Mouse (Mus musculus) left cerebral cortex, adult 2 months (tissue): ENCODE results near the gene Keap1. TPM values are rescaled to one million over a fixed set of nuclear protein-coding genes. Genes with fewer than 3 reads are reported as not detected.
"Not testable (repeated sequence)": the region's sequence is repeated elsewhere in the genome, so short reads cannot be mapped to it uniquely, and the experiment has no call there.

Experiments used
- DNase-seq, 2 experiments: peaks; one replicate each; pipeline ENCODE4 v3.0.0; 2021 to 2022; ENCODE audit warnings: low spot score in 2 of 2, mixed read lengths in 1 of 2; ENCODE audit errors: extremely low spot score in 1 of 2
- H3K27ac ChIP-seq: fragments of 200-600 bp; 2 replicates; pipeline ENCODE4 v1.8.1; 2022
- H3K4me3 ChIP-seq: fragments of 200-600 bp; 2 replicates; pipeline ENCODE4 v1.8.1; 2022
- CTCF ChIP-seq: fragments of 200-600 bp; IDR thresholded peaks from 2 replicates; pipeline ENCODE4 v1.8.1; 2022; ENCODE audit warnings: antibody characterized with exemption, mild to moderate bottlenecking, moderate library complexity
- intact Hi-C: fragments of 180-260 bp; cut with DNase I; formaldehyde crosslinking; loops from one replicate; pipeline ENCODE4 v1.15.1; 2025
- total RNA-seq, 2 experiments: library from RNA; stranded (reverse); gene quantifications; 2 replicates each; pipeline ENCODE4 v1.2.3; 2021

The Keap1 gene
- total RNA-seq, 2 experiments from 2014 or later, result 53.0 to 53.7 TPM

- no peak for TF ChIP-seq CTCF
- intact Hi-C loops, result no loop called here
- H3K4me3 ChIP-seq, result no peak overlapping the region
- no peak overlapping the region for H3K27ac ChIP-seq
- no peak for DNase-seq
Observed at GRCm38 (mm10) chr9:21274336-21274735, 35.2 kb upstream of the Keap1 start.

DNA sequence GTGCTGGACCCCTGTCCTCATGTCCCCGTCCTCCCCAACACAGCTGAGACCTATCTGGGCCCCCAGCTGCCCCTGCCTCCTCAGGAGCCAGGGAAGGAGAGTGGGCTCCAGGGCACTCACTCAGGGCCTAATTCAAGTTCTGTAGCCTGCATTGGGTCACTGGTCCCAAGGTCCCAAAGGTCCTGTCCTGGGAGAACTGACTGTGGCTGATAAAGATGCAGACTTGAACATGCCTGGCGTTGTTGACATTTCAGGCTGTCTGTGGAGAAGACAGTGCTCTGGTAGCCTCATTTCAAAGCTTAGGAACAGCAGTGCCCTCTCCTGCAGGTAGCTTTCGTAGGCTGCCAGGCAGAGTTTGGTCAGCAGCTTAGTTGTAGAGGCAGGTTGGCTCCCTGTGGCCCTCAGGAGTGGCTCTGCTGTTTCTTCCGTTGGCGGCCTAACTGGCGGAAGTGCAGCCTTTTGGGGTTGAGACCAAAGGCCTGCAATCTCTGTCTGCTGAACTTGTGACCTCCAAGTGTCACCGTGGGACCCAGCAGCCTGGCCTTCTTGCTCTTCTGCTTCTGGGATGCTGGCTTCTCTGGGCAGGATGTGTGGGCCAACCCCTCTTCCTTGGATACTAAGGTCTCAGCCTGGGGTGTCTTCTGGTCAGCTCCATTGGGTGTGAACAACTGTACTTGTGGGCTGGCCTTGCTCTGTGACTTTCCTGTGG, 34.5 kb upstream of the Keap1 start:
- no peak for DNase-seq
- TF ChIP-seq CTCF, result no peak
- intact Hi-C loops, result no loop called here

DNA sequence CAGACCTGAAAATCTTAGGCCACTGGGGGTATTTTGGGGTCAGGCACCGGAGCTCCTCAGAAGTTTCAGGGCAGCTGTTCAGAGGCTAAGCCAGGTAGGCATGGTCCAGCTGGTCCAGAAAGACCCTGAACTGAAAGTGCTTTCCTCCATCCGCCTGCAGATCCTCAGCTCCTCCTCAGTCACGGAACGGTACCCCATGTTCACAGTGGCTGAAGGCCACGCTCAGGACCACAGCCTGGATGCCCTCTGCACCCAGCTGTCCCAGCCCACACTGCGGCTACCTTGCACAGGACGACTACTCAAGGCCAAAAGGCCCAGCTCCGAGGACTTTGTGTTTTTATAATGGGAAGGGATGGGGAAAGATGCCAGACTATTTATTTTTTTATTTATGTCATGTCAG, 33.9 kb upstream of the Keap1 start:
- DNase-seq, result no peak
- no peak for TF ChIP-seq CTCF
- no peak overlapping the region for H3K4me3 ChIP-seq
- intact Hi-C loops, result no loop called here
- H3K27ac ChIP-seq, result no peak overlapping the region

More for the DNA sequence above, 34.5 kb upstream of the Keap1 start:
- H3K27ac ChIP-seq, result no peak overlapping the region
- H3K4me3 ChIP-seq, result no peak overlapping the region

DNA sequence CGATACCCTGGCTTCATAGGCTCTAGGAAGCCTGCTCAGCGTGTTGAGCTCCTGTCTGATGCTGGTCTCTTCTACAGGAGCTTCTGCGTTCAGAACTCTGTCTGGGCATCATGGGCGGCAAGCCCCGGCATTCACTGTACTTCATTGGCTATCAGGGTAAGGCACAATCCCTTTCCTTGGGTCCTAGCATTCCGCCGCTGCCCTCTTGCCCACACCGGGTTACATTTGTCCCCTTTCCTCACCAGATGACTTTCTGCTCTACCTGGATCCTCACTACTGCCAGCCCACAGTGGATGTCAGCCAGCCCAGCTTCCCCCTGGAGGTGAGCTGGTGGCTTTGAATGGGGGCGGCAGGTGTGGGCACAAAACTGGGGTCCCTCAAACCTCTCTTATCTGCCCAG, 33.2 kb upstream of the Keap1 start:
- no peak for TF ChIP-seq CTCF
- intact Hi-C loops, result no loop called here

DNA sequence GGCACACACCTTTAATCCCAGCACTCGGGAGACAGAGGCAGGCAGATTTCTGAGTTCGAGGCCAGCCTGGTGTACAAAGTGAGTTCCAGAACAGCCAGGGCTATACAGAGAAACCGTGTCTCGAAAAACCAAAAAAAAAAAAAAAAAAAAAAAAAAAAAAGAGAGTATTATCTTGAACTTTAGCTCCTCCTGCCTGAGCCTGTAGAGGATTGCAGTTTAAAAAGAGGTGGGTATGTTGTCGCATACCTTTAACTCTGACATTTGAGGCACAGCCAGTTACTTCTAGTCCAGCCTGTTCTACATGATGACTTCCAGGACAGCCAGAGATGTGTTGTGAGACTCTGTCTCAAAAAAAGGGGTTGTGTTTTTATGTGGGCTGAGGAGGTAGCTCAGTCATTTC, 30.4 kb upstream of the Keap1 start:
- H3K27ac ChIP-seq, DNase-seq, H3K4me3 ChIP-seq, intact Hi-C loops: not testable (repeated sequence)

More for the DNA sequence above, 33.2 kb upstream of the Keap1 start:
- Histone ChIP-seq H3K4me3 (no peak overlapping the region), H3K27ac (no peak overlapping the region)
- no peak for DNase-seq

DNA sequence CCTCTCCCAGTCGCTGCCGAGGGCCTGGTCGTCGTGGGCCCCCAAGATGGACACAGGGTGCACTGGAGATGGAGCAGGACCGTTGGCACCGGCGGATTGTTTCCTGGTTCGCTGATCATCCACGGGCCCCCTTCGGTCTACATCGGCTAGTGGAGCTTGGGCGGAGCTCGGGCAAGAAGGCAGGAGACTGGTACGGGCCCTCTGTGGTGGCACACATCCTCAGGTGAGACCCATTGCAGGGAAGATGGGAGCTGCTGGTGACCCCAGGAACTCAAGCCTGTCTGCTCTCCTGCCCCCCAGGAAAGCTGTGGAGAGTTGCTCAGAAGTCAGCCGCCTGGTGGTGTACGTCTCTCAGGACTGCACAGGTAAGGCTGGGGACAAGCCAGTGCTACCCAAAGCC, 29.1 kb upstream of the Keap1 start:
- no peak for TF ChIP-seq CTCF
- intact Hi-C loops, result no loop called here
- Histone ChIP-seq H3K4me3 (no peak overlapping the region), H3K27ac (no peak overlapping the region)
- no peak for DNase-seq

DNA sequence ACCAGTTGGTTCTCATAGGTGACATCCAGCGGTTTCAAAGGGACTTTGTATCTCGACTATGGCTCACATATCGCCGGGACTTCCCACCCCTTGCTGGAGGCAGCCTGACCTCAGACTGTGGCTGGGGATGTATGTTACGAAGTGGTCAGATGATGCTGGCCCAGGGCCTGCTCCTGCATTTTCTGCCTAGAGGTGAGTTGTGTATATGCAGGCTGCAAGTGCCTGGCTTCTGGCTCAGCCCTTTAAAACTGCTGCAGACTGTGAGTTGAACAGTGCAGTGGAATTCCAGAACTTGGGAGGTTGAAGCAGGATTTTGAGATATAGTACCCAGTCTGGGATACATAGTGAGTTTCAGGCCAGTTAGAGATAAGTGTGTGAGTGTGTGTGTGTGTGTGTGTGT, 27.7 kb upstream of the Keap1 start:
- no peak for DNase-seq
- no peak; the same call in 1 of the 2 replicates for TF ChIP-seq CTCF
- intact Hi-C loops, result no loop called here
- no peak overlapping the region for H3K27ac ChIP-seq
- H3K4me3 ChIP-seq, result no peak overlapping the region

GRCm38 (mm10) chr9:21265611-21266010, 26.4 kb upstream of the Keap1 start:
- no peak for TF ChIP-seq CTCF
- H3K27ac ChIP-seq, result peak overlapping the region; percentile 92
- DNase-seq, result no peak
- intact Hi-C loops, result loop anchor here (1.0 kb wide), 2 partner anchors 26 to 55 kb away; partner anchors contain the start of genes Cdkn2d and Slc44a2
- H3K4me3 ChIP-seq, result peak overlapping the region; percentile 89

DNA sequence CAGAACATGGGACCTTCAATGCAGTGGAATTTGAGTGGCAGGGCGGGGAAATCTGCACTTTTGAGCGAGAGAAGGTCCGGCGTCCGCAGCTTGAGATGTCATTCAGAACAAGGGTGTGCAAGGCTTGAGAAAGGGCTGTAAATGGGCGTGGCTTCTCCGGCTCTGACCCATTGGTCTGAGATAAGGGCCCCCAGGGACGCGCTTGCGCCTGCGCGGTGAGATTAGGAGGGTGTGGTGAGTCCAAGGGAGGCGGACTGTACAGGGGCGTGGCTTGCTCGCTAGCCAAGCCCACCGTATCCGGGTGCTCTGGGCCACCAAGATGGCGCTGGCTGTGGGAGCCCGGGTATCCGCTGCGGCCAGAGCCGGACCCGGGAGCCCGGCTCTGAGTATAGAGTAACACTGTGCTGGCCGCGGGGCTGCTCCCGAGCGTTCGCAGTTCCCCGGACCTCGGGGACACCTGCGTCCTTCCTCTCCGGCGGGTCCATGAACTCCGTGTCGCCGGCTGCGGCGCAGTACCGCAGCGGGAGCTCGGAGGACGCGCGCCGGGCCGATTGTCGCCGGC, 25.9 kb upstream of the Keap1 start, which contains the start of gene Atg4d:
Gene Atg4d (plus strand): TSS at position 294 of the 562 bp plus-strand sequence.
- Histone ChIP-seq H3K27ac (peak within 1 kb of the TSS; percentile 92), H3K4me3 (peak within 1 kb of the TSS; percentile 89)
- peak; percentile 93 to 97 for DNase-seq
- no peak for TF ChIP-seq CTCF
- intact Hi-C loops, result loop anchor here (1.0 kb wide), 2 partner anchors 26 to 55 kb away; partner anchors contain the start of genes Cdkn2d and Slc44a2

DNA sequence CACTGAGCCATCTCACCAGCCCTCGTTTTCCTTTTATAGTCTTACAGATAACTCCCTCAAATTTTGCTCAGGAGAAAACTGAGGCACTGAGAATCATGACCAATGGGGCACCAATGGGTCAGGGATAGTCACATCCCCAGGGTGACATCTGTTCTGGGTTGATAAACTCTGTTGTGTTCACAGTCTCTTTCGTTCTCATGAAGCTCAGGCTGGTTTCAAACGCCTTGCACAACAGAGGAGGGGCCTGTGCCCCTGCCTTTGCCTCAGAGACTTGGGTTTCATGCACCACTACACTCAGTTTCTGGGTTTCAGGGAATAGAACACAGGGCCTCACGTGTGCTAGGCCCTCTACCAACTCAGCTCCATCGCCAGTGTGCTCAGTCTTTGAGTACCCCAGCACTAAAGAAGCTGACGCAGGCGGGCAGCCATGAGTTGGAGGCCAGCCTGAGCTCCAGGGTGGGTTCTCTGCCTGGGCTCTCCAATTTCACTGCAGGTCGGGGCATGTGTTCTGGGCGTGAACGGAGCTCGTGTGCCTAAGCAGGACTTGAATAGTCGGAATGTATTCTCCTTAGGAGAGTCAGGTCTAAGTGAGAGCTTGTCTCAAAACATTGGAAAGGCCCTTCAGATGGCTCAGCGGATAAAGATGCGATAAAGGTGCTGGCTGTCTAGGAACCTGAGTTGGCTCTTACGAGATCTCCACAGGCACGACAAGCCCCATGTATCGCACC, 25.3 kb upstream of the Keap1 start:
- DNase-seq, result no peak
- Histone ChIP-seq H3K4me3 (peak overlapping the region; percentile 89), H3K27ac (peak overlapping the region; percentile 87)
- intact Hi-C loops, result no loop called here
- TF ChIP-seq CTCF, result no peak

- Histone ChIP-seq H3K4me3 (no peak overlapping the region), H3K27ac (no peak overlapping the region)
- no peak for DNase-seq
- intact Hi-C loops, result no loop called here
- no peak for TF ChIP-seq CTCF
Observed at GRCm38 (mm10) chr9:21261831-21262230, 22.7 kb upstream of the Keap1 start.

- H3K27ac ChIP-seq, result no peak overlapping the region
- H3K4me3 ChIP-seq, result no peak overlapping the region
- no peak for TF ChIP-seq CTCF
- intact Hi-C loops, result no loop called here
- no peak for DNase-seq
Observed at GRCm38 (mm10) chr9:21260491-21261040, 21.4 kb upstream of the Keap1 start.

DNA sequence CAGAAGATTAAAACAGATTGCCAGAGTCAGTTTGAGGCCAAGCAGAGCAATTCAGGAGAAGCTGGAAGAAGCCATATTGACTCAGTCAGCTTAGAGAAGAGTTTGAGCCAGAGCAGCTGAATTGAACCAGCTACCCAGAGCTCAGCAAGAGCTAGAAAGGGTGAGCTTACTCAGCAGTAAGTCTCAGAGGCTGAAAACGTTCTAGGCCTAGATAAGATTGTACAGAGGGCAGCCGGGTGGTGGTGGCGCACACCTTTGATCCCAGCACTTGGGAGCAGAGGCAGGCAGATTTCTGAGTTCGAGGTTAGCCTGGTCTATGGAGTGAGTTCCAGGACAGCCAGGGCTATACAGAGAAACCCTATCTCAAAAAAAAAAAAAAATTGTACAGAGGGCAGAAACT, 17.2 kb upstream of the Keap1 start:
- H3K4me3 ChIP-seq, H3K27ac ChIP-seq, intact Hi-C loops, DNase-seq: not testable (repeated sequence)
